Mouse (Mus musculus): ENCODE results near the gene Arhgef2. TPM values are rescaled to one million over a fixed set of nuclear protein-coding genes. Genes with fewer than 3 reads are reported as not detected.

The Arhgef2 gene
- total RNA-seq, 2 experiments from 2014 or later, result 42.6 to 51.8 TPM

DNA sequence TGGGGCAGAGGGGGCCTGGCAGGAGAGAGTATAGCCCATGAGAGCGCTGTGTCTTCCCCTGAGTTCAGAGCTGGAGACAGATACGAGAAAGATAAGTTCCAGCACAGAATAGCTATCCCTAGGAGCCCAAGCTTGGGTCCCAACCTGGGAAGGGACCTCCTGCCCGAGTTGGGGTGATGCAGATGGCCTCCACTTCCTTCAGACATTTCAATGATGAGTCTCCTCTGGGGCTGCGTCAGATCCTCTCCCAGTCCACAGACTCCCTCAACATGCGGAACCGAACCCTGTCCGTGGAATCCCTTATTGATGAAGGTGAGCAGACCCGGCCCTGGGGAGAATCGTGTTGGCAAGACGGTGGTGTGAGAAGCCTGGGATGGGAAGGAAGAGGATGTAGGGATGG, 27.3 kb downstream of the Arhgef2 start:
- intact Hi-C loops (cut with DNase I), result loop anchor here (2.0 kb wide), 1 partner anchor 26 kb away; no protein-coding TSS in a partner anchor
- DNase-seq (ENCODE audit: low spot score), result no peak

- DNase-seq (ENCODE audit: low spot score), result no peak
- intact Hi-C loops (cut with DNase I), result no loop called here
Measured at GRCm38 (mm10) chr3:88635506-88636275, 29.9 kb downstream of the Arhgef2 start.

- no peak for DNase-seq (ENCODE audit: low spot score)
- intact Hi-C loops (cut with DNase I), result no loop called here
Measured at GRCm38 (mm10) chr3:88636555-88636986, 30.8 kb downstream of the Arhgef2 start.

- DNase-seq (ENCODE audit: low spot score), result no peak
- intact Hi-C loops (cut with DNase I), result no loop called here
Measured at GRCm38 (mm10) chr3:88637134-88637533, 31.4 kb downstream of the Arhgef2 start.

GRCm38 (mm10) chr3:88639239-88639638, 33.5 kb downstream of the Arhgef2 start:
- DNase-seq (ENCODE audit: low spot score), result no peak
- intact Hi-C loops (cut with DNase I), result no loop called here

DNA sequence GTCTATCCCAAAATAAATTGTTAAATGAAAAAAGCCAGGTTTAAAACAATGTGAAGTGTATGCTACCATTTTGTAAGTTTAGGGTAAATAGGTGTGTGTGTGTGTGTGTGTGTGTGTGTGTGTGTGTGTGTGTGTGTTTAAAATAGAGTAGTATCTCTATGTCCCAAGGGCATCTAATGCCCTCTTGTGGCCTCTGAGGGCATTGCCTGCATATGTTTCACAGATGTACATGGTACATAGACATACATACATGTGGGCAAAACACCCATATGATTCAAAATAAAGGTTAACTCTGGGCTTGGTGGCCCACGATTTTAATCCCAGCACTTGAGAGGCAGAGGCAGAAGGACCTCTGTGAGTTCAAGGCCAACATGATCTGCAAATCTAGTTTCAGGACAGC, 34.9 kb downstream of the Arhgef2 start:
- no peak for DNase-seq (ENCODE audit: low spot score)
- intact Hi-C loops (cut with DNase I), result loop anchor here (2.0 kb wide), 1 partner anchor 34 kb away; no protein-coding TSS in a partner anchor

DNA sequence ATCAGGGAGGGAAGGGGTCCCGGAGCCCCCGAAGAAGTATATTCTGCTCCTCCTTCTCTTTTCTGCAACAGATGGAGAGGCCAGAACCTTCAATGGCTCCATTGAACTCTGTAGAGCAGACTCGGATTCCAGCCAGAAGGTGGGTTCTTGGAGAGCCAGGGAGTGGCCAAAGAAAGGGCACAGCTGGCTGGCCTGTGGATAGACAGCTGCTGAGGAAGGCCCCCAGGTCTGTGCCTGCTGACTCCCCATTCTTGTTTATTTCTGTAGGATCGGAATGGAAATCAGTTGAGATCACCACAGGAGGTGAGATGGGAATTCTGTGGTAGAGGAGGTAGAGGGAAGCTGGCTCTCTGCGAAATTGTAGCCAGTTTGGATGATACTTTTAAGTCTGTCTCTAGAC, 37.3 kb downstream of the Arhgef2 start:
- intact Hi-C loops (cut with DNase I), result no loop called here

DNA sequence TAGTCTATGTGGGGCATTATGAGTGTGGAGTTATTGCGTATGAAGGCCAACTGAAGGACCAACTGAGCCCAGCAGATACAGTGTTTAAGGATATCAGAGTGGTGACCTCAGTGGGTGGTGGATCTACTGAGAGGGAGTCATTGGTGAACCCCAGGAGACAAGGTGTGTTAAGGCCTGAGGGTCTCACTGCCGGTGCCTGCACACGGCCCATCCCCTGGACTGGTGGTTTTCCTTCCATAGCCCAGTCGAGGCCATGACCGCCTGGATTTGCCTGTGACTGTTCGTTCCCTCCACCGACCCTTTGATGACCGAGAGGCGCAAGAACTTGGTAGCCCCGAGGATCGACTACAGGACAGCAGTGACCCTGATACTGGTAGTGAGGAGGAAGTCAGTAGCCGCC, 40.2 kb downstream of the Arhgef2 start:
- intact Hi-C loops (cut with DNase I), result no loop called here
- DNase-seq (ENCODE audit: low spot score), result no peak

More for the DNA sequence above, 37.3 kb downstream of the Arhgef2 start:
- DNase-seq (ENCODE audit: low spot score), result no peak

GRCm38 (mm10) chr3:88646426-88646995, 40.7 kb downstream of the Arhgef2 start:
- DNase-seq (ENCODE audit: low spot score), result no peak
- intact Hi-C loops (cut with DNase I), result no loop called here

DNA sequence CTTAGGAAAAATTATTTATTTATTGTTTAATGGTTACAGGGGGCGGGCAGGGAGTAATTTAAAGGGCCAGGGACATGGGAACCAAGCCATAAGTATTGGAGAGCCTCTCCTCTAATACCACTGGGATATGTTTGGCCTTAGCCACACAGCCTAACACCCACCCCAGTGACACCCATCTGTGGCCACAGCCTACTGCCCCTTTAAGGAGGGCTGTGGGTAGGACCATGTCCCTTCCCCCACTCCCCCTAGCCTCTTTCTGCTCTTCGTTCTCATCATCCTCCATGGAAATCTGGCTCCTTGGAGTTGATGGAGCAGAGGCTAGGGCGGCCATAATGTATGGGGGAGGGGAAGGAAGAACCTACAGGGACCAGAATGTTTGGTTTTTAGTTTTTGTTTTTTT, 41.3 kb downstream of the Arhgef2 start:
- no peak for DNase-seq (ENCODE audit: low spot score)

DNA sequence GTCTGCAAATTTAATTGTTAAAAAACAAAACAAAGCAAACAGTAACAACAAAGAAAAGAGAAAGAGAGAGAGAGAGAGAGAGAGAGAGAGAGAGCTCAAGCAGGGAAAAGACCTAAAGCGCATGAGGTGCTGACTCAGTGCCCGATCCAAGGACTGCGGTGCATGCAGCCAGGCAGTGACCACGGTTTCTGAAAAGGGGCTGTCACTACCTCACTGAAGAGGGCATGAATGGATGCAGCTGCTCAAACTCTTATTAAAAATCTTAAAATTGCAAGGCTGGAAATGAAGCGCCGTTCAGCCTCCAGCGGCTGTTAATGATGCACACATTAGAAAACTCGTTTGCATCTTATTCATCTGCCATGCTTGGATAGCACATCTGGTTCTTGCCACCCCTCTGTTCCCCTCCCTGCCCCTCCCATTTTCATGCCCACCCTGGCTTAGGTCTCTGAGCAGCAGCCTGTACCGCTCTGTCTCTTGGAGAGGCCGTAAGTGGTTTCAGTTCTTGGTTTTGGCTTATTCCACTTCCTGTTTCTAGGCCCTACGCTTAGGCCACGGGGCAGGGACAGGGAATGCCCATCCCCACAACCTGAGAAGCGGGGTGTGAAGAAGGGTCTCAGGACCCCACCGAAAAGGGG, 42.1 kb downstream of the Arhgef2 start:
- DNase-seq (ENCODE audit: low spot score), result no peak
- intact Hi-C loops (cut with DNase I), result no loop called here

More for the DNA sequence above, 41.3 kb downstream of the Arhgef2 start:
- intact Hi-C loops (cut with DNase I), result no loop called here

DNA sequence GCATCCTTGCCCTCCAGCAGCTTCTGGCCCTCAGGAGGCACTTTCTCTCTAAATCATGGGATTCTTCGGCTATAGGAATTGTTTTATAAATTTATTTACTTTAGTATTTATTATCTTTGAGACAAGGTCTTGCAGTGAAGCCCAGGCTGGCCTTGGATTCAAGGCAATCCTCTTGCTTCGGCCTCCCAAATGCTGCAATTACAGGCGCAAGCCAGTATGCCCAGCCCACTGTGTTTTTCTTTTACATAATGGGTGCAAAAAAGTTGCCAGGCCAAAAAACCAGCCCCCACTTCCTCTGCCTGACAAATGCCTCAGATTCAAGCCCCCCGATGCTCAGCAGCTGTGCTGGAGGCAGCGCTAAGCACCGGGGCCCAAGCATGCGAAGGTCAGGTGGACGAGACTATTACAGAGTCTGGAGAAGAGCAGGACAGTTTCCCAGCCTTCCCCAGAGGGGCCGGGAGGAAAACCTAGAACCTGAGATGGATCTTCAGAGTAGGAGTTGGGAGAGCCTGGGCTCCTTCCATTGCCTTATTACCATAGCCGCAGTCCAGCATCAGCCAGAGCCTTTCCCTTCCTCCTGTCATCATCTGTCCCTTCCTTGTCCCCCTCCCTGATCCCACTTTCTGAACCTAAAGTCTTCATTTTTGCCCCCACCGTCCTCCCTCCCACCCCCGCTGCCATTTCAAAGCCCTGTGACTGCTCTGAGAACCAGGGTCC, 42.8 kb downstream of the Arhgef2 start:
- DNase-seq (ENCODE audit: low spot score), result no peak
- intact Hi-C loops (cut with DNase I), result no loop called here

GRCm38 (mm10) chr3:88649186-88649585, 43.4 kb downstream of the Arhgef2 start:
- intact Hi-C loops (cut with DNase I), result no loop called here
- no peak for DNase-seq (ENCODE audit: low spot score)

- DNase-seq (ENCODE audit: low spot score), result no peak
- intact Hi-C loops (cut with DNase I), result no loop called here
Measured at GRCm38 (mm10) chr3:88649967-88650366, 44.2 kb downstream of the Arhgef2 start.

DNA sequence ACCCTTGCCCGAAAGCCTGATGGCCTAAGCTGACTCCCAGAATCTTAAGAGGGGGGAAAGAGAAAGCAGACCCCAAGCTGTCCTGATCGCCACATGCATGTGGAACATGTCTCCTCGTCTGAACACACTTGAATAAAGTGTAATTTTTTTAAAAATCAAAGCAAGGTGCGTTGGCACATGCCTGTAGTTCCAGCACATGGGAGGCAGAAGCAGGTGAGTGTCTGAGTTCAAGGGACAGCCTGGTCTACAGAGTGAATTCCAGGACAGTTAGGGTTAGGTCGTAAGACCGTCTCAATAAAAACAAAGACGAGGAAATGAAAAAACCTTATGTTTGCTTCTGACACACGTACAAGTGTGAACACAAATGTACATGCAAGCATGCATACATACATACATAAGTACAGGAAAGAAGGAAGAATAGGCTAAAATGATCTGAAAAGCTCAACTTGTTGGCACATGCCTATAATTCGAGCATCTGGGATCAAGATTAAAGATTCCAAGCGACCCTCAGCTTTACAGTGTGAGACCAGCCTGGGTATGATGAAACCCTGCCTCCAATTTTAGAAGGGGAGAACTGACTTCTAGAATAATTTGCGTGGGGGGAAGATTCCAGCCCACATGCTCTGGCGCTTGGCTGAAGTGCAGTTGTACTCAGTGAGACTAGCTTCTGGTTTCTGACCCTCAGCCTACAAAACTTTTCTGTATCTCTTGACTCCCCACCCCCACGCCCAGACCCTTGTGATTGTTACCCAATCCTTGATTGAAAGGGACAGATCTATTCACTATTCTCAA, 45.1 kb downstream of the Arhgef2 start:
- DNase-seq (ENCODE audit: low spot score), result no peak
- intact Hi-C loops (cut with DNase I), result no loop called here

DNA sequence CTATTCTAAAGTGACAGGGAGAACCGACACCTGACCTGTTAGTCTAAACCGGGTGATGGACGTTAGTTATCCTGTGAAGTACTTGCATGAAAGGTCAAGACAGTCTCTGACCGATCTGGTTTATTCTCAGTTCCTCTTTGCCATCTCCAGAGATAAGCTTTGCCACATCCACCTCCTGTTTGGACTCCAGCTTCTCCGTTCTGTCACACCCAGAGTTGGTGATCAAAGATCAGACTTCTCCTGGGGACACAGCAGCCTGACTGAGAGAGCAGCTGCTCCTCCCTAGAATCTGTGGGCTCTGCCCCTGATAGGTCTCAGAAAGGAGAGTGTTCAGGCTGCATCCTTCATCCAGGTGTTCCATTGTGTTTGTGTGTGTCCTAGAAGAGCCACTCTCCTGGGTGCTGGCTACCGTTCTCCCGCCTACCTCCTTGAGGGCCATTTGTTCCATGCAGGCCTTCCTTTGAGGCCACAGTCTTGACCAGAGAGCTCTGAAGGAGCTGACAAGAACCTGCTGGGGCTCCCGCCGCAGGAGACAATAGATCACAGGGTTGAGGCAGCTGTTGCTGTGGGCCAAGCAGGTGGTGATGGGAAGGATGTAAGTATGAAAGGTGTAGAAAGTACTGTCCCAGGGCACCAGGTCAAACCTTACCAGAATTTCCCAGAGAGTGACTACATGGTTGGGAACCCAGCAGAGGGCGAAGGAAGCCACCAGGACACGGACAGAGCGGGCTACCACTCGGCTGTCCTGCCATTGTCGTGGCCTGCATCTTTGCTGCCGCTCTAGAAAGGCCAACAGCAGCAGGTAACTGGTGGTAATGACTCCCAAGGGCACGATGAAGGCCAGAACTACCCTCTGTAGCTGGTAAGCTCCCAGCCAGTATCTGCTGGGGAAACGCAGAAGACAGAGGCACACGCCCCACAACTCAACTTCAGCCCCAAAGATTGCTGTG, 46.2 kb downstream of the Arhgef2 start:
- DNase-seq (ENCODE audit: low spot score), result no peak
- intact Hi-C loops (cut with DNase I), result no loop called here

DNA sequence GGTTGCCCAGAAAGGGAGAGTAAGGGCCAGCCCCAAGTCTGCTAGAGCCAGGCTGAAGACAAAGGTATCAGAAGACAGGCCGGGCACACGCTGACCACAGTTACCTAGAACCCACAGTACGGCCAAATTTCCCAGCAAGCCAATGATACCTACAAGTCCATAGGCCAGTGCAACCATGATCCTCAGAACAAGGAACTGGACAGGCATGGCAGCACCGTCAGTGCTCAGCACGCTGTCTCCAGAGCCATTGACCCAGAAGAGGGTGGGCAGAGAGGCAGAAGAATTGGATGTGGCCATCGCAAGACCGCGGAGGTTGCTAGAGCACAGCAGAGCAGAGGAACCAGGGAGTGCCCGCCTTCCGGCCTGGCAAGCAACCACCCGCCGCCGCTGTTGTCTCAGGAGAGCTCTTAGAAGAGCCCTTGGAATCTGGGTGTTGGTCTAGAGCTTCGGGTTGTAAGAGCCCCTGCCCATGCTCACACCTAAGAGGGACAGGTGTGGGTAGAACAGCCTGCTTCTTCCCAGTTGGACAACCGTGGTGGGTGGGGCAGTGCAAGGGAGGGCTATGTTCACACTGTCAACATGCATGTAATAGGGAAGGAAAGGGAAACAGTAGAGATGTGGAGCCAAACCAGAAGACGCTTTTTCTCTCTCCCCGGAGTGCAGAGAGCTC, 47.2 kb downstream of the Arhgef2 start, which contains the start of gene Rxfp4:
Gene Rxfp4, minus strand, starts transcription at position 297 of the 670 bp plus-strand sequence.
- no peak for DNase-seq (ENCODE audit: low spot score)
- intact Hi-C loops (cut with DNase I), result no loop called here

Data from heart, postnatal 25 days (tissue).